24 mouse cellular contexts compared by ENCODE assay signal in genomic region chr16:49955952-49956351, GRCm38 (mm10).
DNase-seq lines count a peak whose midpoint lies in the region; ATAC-seq and TF ChIP-seq lines count a peak whose summit lies in the region.
"Had no signal": no experiment of that assay in that cellular context is flagged by ENCODE, and none has a peak within 500 bp of the region (broad histone marks: within the 10 kb centered on the region; RNA-seq: fewer than 3 reads in every experiment).

No protein-coding gene starts in this region.

- peak overlapping the region; percentile 98 for H3K4me2 ChIP-seq in CH12.LX (ENCODE audit: insufficient read depth, low read depth, poor library complexity, severe bottlenecking)
- H3K4me2 ChIP-seq in stomach, postnatal 0 days (replicated peaks; ENCODE audit: low read depth): no peak overlapping the region

- H3K4me1 ChIP-seq in testis, adult 2 months (ENCODE audit: control insufficient read depth, insufficient read depth, low read length): no peaks in the 10 kb centered on the region; the same call in 1 of the 2 replicates
- peaks cover 21 to 56% of the 10 kb centered on the region in 2 experiments for H3K4me1 ChIP-seq in CH12.LX (ENCODE audit: control insufficient read depth in 1 of 2, insufficient read depth in 2 of 2)
- no peaks in the 10 kb centered on the region for H3K4me1 ChIP-seq in stomach, postnatal 0 days (replicated peaks; ENCODE audit: control insufficient read depth, insufficient read depth)

- H3K27me3 ChIP-seq in testis, adult 2 months (ENCODE audit: control insufficient read depth, insufficient read depth, low read length): no peaks in the 10 kb centered on the region
- H3K27me3 ChIP-seq in CH12.LX (replicated peaks): no peaks in the 10 kb centered on the region
- no peaks in the 10 kb centered on the region for H3K27me3 ChIP-seq in stomach, postnatal 0 days (ENCODE audit: control insufficient read depth, insufficient read depth, low read length)
- H3K27me3 ChIP-seq: Patski had no signal

- H3K4me3 ChIP-seq in testis, adult 2 months (ENCODE audit: control insufficient read depth, low read depth, low read length): peak overlapping the region; percentile 78
- peak overlapping the region in 1 of 3 experiments; percentile 61 for H3K4me3 ChIP-seq in CH12.LX (replicated peaks in 1 of 3; ENCODE audit: low read depth in 2 of 3, low read length in 2 of 3, poor library complexity in 1 of 3)
- H3K4me3 ChIP-seq in stomach, postnatal 0 days (ENCODE audit: low read depth, low read length): no peak overlapping the region

- H3K36me3 ChIP-seq in testis, adult 2 months (ENCODE audit: control insufficient read depth, insufficient read depth, low read length): no peaks in the 10 kb centered on the region
- peaks cover 36 to 60% of the 10 kb centered on the region in 2 experiments for H3K36me3 ChIP-seq in CH12.LX (replicated peaks in 1 of 2; ENCODE audit: control insufficient read depth in 1 of 2, insufficient read depth in 1 of 2, low read length in 1 of 2)
- H3K36me3 ChIP-seq in stomach, postnatal 0 days (ENCODE audit: control insufficient read depth, insufficient read depth, low read length): no peaks in the 10 kb centered on the region
- H3K36me3 ChIP-seq: G1E had no signal

- no peak for TF ChIP-seq RAD21 in CH12.LX (IDR thresholded peaks at IDR 0.05; ENCODE audit: low read depth, low read length)

- 78% methylated on average over 2 of the region's 2 CpGs for WGBS in stomach, postnatal 0 days

- H3K79me2 ChIP-seq in CH12.LX (replicated peaks; ENCODE audit: control insufficient read depth, extremely low read depth, insufficient read depth, poor library complexity, severe bottlenecking): peaks cover 76% of the 10 kb centered on the region

- dilution Hi-C loops in CH12.LX (cut with MboI; ENCODE audit: extremely low pct_ligation_motif_present, extremely low pct_unique_long_range_greater_than_20kb, low sequenced_read_pairs): no loop called here

- no peak for DNase-seq in testis, postnatal 10 days (ENCODE audit: low spot score)
- DNase-seq in CH12.LX (ENCODE audit: extremely low read depth): no peak
- DNase-seq in ES-CJ7 (ENCODE audit: low read depth, low spot score): peak; percentile 5
- peak; percentile 21 for DNase-seq in ZHBTc4 (ENCODE audit: low read depth, low spot score)
- DNase-seq in T-cell, adult 2 months (ENCODE audit: low spot score): no peak
- DNase-seq in stomach, postnatal 0 days (ENCODE audit: low spot score): no peak
- DNase-seq: adrenal gland, adult 8-10 months; adrenal gland, postnatal 10 days; adrenal gland, postnatal 14 days; adrenal gland, postnatal 25 days; adrenal gland, postnatal 36 days; B cell, adult 2 months; cerebellum, adult 11 months; cerebellum, adult 11-12 months; cerebellum, adult 18-20 months; cerebellum, adult 2 months; cerebellum, adult 8-10 months; cerebellum, adult 9-10 months had no signal

- in situ Hi-C loops in CH12.LX (cut with MboI; ENCODE audit: low pct_ligation_motif_present, low pct_unique_long_range_greater_than_20kb, low sequenced_read_pairs): no loop called here

- no peak for TF ChIP-seq CTCF in testis, adult 2 months (IDR thresholded peaks at IDR 0.05; ENCODE audit: control insufficient read depth, insufficient read depth, insufficient replicate concordance, low read depth, low read length)
- no peak for TF ChIP-seq CTCF in CH12.LX (conservative IDR thresholded peaks at IDR 0.05 in 1 of 2, IDR thresholded peaks at IDR 0.05 in 1 of 2; ENCODE audit: low read depth in 2 of 2, low read length in 2 of 2)
- TF ChIP-seq CTCF in stomach, postnatal 0 days (IDR thresholded peaks at IDR 0.05; ENCODE audit: low read depth): no peak

- ATAC-seq in megakaryocyte, adult 5-6 weeks (ENCODE audit: poor library complexity, severe bottlenecking): no peak
- ATAC-seq in stomach, postnatal 0 days (ENCODE audit: low FRiP score, low TSS enrichment): no peak
- ATAC-seq: activated CD4-positive, CD25-positive, alpha-beta regulatory T cell, adult 4 months; CD4-positive, CD25-positive, alpha-beta regulatory T cell, adult 4 months; Patski had no signal

- H3K9me3 ChIP-seq in CH12.LX (replicated peaks; ENCODE audit: low read length): peaks cover 5% of the 10 kb centered on the region
- no peaks in the 10 kb centered on the region for H3K9me3 ChIP-seq in stomach, postnatal 0 days (ENCODE audit: control insufficient read depth, low read length)
- H3K9me3 ChIP-seq: G1E had no signal

- H3K9ac ChIP-seq in CH12.LX (ENCODE audit: insufficient read depth, low read depth): peak overlapping the region; percentile 93
- H3K9ac ChIP-seq in stomach, postnatal 0 days (ENCODE audit: low read length): no peak overlapping the region

- no peak overlapping the region for H3K27ac ChIP-seq in testis, adult 2 months (ENCODE audit: control insufficient read depth, insufficient read depth, low read depth, low read length)
- peak overlapping the region; percentile 98 for H3K27ac ChIP-seq in CH12.LX (ENCODE audit: insufficient read depth, low read depth)
- H3K27ac ChIP-seq in stomach, postnatal 0 days (replicated peaks): no peak overlapping the region

- TF ChIP-seq EP300 in CH12.LX (IDR thresholded peaks at IDR 0.05; ENCODE audit: low read length): no peak; the same call in 1 of the 2 replicates
- TF ChIP-seq EP300 in stomach, postnatal 0 days (optimal IDR thresholded peaks at IDR 0.05): no peak

- no peak for TF ChIP-seq POLR2A in testis, adult 2 months (IDR thresholded peaks at IDR 0.05; ENCODE audit: control insufficient read depth, low read depth, low read length)
- TF ChIP-seq POLR2A in CH12.LX (IDR thresholded peaks at IDR 0.05; ENCODE audit: low read depth, low read length): no peak

TF ChIP-seq in CH12.LX, 34 proteins besides CTCF, POLR2A, EP300 and RAD21:
- TF ChIP-seq ZNF384 (IDR thresholded peaks at IDR 0.05; ENCODE audit: low read depth, low read length) (no peak), MXI1 (IDR thresholded peaks at IDR 0.05; ENCODE audit: low read depth, low read length) (no peak), GABPA (IDR thresholded peaks at IDR 0.05; ENCODE audit: insufficient replicate concordance, low read depth, low read length) (no peak), CHD1 (IDR thresholded peaks at IDR 0.05; ENCODE audit: low read depth, low read length) (peak; percentile 57; the same call in 1 of the 2 replicates), TCF12 (IDR thresholded peaks at IDR 0.05; ENCODE audit: low read depth, low read length) (no peak), MAFK (IDR thresholded peaks at IDR 0.05; ENCODE audit: insufficient replicate concordance, low read length) (no peak), KAT2A (IDR thresholded peaks at IDR 0.05; ENCODE audit: insufficient replicate concordance, low read length) (no peak), POLR2AphosphoS2 (IDR thresholded peaks at IDR 0.05; ENCODE audit: low read depth, low read length) (no peak), BHLHE40 (IDR thresholded peaks at IDR 0.05; ENCODE audit: low read depth, low read length) (no peak), MYC (IDR thresholded peaks at IDR 0.05; ENCODE audit: low read depth, low read length) (peak; percentile 35; the same call in 1 of the 2 replicates), MAX (IDR thresholded peaks at IDR 0.05; ENCODE audit: low read length) (peak; percentile 46), PAX5 (IDR thresholded peaks at IDR 0.05; ENCODE audit: low read length) (no peak), E2F4 (IDR thresholded peaks at IDR 0.05; ENCODE audit: insufficient replicate concordance, low read depth, low read length) (no peak), IRF4 (IDR thresholded peaks at IDR 0.05; ENCODE audit: low read depth, low read length) (0 out of 2 replicates have a peak, but pooled peaks have one; percentile 11), UBTF (IDR thresholded peaks at IDR 0.05; ENCODE audit: low read depth, low read length) (peak; percentile 42; the same call in 1 of the 2 replicates), MAZ (IDR thresholded peaks at IDR 0.05; ENCODE audit: low read depth, low read length) (0 out of 2 replicates have a peak, but pooled peaks have one; percentile 53), MEF2A (IDR thresholded peaks at IDR 0.05; ENCODE audit: borderline replicate concordance, low read depth, low read length) (0 out of 2 replicates have a peak, but pooled peaks have one; percentile 19)

Comparison
In these comparisons a context has a peak if more than half of its experiments do, and no peak if none do; other contexts are left out.
1. DNase-seq: peak in ES-CJ7 (single experiment) and ZHBTc4 (single experiment); none in testis, postnatal 10 days (single experiment), CH12.LX (single experiment), T-cell, adult 2 months (single experiment) and stomach, postnatal 0 days (single experiment).